Mouse (Mus musculus) ES-E14 (cell line): ENCODE results near the gene Zfp106. TPM values are rescaled to one million over a fixed set of nuclear protein-coding genes. Genes with fewer than 3 reads are reported as not detected.

Experiments
- DNase-seq: peaks from one replicate; pipeline ENCODE4 v3.0.0-alpha.2; 2013; ENCODE audit warnings: low read depth, low spot score
- H3K27ac ChIP-seq: 2 replicates; pipeline ENCODE4 v1.5.1; 2012; ENCODE audit warnings: low read depth, mild to moderate bottlenecking, low read length, moderate library complexity, mixed read lengths; ENCODE audit not compliant: poor library complexity, insufficient read depth, severe bottlenecking
- H3K36me3 ChIP-seq: 2 replicates; pipeline ENCODE4 v1.6.1; 2012; ENCODE audit warnings: mild to moderate bottlenecking, low read length, moderate library complexity, mixed read lengths; ENCODE audit not compliant: control insufficient read depth, poor library complexity, insufficient read depth, severe bottlenecking
- H3K4me1 ChIP-seq, 2 experiments: fragments of 150-350 bp in 1 of 2; sonication (generic) in 1 of 2; 2 replicates each; pipeline ENCODE4 v1.6.1; 2012; ENCODE audit warnings: low read length in 2 of 2, mild to moderate bottlenecking in 1 of 2, mixed read lengths in 1 of 2; ENCODE audit not compliant: control insufficient read depth in 2 of 2, insufficient read depth in 2 of 2, poor library complexity in 1 of 2
- H3K4me3 ChIP-seq, 2 experiments: fragments of 150-350 bp in 1 of 2; sonication (generic) in 1 of 2; 2 replicates each; pipeline ENCODE4 v1.5.1; 2012; ENCODE audit warnings: low read length in 2 of 2, low read depth in 1 of 2, mild to moderate bottlenecking in 1 of 2, mixed read lengths in 1 of 2; ENCODE audit not compliant: insufficient read depth in 1 of 2, poor library complexity in 1 of 2, severe bottlenecking in 1 of 2
- H3K9ac ChIP-seq: 2 replicates; pipeline ENCODE4 v1.6.1; 2012; ENCODE audit warnings: low read depth, mild to moderate bottlenecking, low read length, mixed read lengths; ENCODE audit not compliant: poor library complexity, insufficient read depth, severe bottlenecking
- H3K9me3 ChIP-seq: fragments of 150-350 bp; sonication (generic); 2 replicates; pipeline ENCODE4 v1.6.1; 2012; ENCODE audit warnings: low read depth, mild to moderate bottlenecking, low read length; ENCODE audit not compliant: control insufficient read depth, insufficient read depth
- CHD2 ChIP-seq: IDR thresholded peaks from 2 replicates; pipeline ENCODE4 v1.6.1; 2014; ENCODE audit warnings: mild to moderate bottlenecking, low read depth, low read length, inconsistent platforms
- HCFC1 ChIP-seq: IDR thresholded peaks from 2 replicates; pipeline ENCODE4 v1.6.1; 2012; ENCODE audit warnings: low read length, inconsistent platforms, borderline replicate concordance; ENCODE audit not compliant: insufficient read depth
- MAFK ChIP-seq: IDR thresholded peaks from 2 replicates; pipeline ENCODE4 v1.6.1; 2014; ENCODE audit warnings: mild to moderate bottlenecking, low read depth, low read length, inconsistent platforms; ENCODE audit not compliant: insufficient read depth
- ZC3H11A ChIP-seq: IDR thresholded peaks from 2 replicates; pipeline ENCODE4 v1.6.1; 2012; ENCODE audit warnings: low read depth, mild to moderate bottlenecking, inconsistent platforms, low read length, borderline replicate concordance
- ZNF384 ChIP-seq: IDR thresholded peaks from 2 replicates; pipeline ENCODE4 v1.6.1; 2012; ENCODE audit warnings: low read depth, low read length, inconsistent platforms
- in situ Hi-C, 2 experiments: fragments of 600-800 bp; cut with MboI; formaldehyde crosslinking; loops; one replicate each; pipeline ENCODE4 v1.15.1; 2025; ENCODE audit warnings: low sequenced_read_pairs in 2 of 2, inconsistent platforms in 1 of 2; ENCODE audit not compliant: unreplicated experiment in 2 of 2
- total RNA-seq: library from RNA; depleted of rRNA; stranded (reverse); fragments of 300-350 nt; gene quantifications from 2 replicates; pipeline ENCODE4 v1.2.3, GENCODE M21; 2012

Gene Zfp106
- total RNA-seq, 1 experiment: 117 TPM

DNA sequence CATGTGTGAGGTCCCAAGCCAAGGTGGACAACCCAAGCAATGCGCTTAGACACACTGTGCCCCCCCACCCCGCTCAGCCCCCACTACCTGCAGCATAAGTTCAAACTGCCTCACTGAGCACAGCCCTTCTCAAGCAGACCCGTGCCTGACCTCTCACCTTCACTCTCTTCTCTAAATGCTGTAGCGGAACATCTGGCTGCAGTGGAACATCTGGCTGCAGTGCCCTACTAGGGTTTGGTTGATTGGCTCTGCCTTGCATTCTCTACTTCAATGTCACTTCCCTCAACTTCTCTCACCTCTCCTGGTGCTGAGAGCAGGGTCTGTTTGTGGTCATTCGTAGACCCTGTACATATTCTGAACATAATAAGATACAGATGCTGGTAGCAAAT, 98.3 kb downstream of the Zfp106 start:
- TF ChIP-seq ZNF384 (no peak), CHD2 (no peak), MAFK (no peak), HCFC1 (no peak), ZC3H11A (no peak)
- in situ Hi-C loops: no loop called here
- Histone ChIP-seq H3K36me3 (no peaks in the 10 kb centered on the region), H3K27ac (no peak overlapping the region), H3K9ac (no peak overlapping the region), H3K9me3 (no peaks in the 10 kb centered on the region), H3K4me3 (no peak overlapping the region), H3K4me1 (no peaks in the 10 kb centered on the region)
- no peak for DNase-seq

DNA sequence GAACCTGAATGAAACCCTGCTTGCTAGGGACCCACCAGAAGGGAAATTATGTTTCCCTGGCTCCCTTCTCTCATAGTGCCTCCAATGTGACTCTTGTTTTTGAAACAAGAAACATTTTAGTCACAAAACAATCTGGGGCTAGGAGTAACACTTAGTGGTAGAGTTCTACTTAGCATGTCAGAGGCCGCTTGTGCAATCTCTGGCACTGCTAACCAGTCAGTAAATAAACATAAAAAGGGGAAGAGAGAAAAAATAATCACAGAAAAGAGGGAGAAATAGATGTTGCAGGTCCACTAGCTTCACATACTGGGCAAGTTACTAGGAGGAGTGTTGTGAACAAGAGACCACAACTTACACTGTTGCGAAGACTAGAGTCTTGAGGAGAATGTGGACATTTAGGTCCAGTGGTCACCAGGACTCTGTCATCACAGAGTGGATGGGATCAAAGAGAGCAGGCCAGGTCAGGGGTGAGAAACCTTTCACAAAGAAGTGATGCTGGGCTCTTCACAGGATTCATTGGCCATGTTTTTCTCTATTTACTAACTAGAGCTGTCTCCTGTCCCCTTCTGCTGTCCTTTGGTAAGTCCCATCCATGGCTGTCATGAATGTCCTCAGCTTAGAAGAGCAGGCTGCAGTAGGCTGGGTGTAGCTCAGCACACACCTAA, 98.8 kb downstream of the Zfp106 start:
- Histone ChIP-seq H3K4me1 (no peaks in the 10 kb centered on the region), H3K9ac (no peak overlapping the region), H3K36me3 (no peaks in the 10 kb centered on the region), H3K4me3 (no peak overlapping the region), H3K27ac (no peak overlapping the region), H3K9me3 (no peaks in the 10 kb centered on the region)
- no peak for TF ChIP-seq ZNF384
- no peak for TF ChIP-seq MAFK
- TF ChIP-seq CHD2: no peak
- no peak for TF ChIP-seq HCFC1
- TF ChIP-seq ZC3H11A: no peak
- no peak for DNase-seq
- in situ Hi-C loops: no loop called here

DNA sequence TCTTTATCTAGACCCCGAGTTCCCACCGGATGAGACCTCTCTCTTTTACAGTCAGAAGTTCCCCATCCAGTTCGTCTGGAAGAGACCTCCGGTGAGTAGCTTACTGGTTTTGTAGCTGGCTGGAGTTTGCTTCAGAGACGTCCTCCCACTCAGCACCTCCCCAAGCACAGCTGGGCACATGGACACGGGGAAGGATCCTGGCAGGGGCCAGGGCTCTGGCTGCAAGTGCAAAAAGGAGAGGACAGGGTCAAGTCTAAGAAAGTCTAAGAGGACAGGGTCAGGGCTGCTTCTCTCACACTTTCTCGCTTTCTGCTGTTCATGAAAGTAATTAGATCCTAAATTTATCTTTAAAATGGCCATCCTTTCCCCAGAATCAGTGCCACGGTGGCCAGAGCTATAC, 99.6 kb downstream of the Zfp106 start:
- Histone ChIP-seq H3K27ac (no peak overlapping the region), H3K36me3 (no peaks in the 10 kb centered on the region), H3K4me1 (no peaks in the 10 kb centered on the region), H3K9me3 (no peaks in the 10 kb centered on the region), H3K9ac (no peak overlapping the region), H3K4me3 (no peak overlapping the region)
- DNase-seq: no peak
- TF ChIP-seq CHD2 (no peak), HCFC1 (no peak), ZNF384 (no peak), ZC3H11A (no peak), MAFK (no peak)
- in situ Hi-C loops: no loop called here

DNA sequence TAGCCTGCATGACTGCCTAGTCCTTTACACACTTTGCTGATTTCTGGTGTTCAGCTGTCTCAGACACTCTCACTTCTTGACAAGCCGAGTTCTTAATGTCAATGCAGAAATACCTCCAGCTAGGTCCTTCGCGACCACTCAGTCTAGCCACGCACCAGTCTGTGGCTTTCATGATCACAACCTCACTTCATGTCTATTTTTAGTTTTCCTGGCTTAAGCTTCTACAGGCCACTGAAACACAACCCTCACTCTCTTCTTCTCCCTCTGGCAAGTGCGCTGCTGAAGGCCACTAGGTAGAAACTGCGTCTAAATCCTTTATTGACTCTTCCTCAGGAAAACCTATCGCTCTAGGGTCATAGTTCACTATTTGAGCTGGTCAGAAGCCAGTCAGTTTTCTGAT, 100.3 kb downstream of the Zfp106 start:
- Histone ChIP-seq H3K4me1 (no peaks in the 10 kb centered on the region), H3K9ac (no peak overlapping the region), H3K36me3 (no peaks in the 10 kb centered on the region), H3K27ac (no peak overlapping the region), H3K9me3 (no peaks in the 10 kb centered on the region), H3K4me3 (no peak overlapping the region)
- in situ Hi-C loops: no loop called here
- TF ChIP-seq ZC3H11A (no peak), HCFC1 (no peak), ZNF384 (no peak), MAFK (no peak), CHD2 (no peak)
- DNase-seq: no peak
